Mouse (Mus musculus) neural tube, embryonic 12.5 days (tissue): ENCODE results near the gene Speg. TPM values are rescaled to one million over a fixed set of nuclear protein-coding genes. Genes with fewer than 3 reads are reported as not detected.
A peak's percentile ranks its signal among the peaks of the same experiment; 100 is the strongest.

ENCODE experiments used
- ATAC-seq: fragments of 200-750 bp; cut with Nextera tagmentation; 2 replicates; pipeline ENCODE4 v1.8.0; 2017; ENCODE audit warnings: low read depth, mild to moderate bottlenecking, moderate TSS enrichment, moderate library complexity; ENCODE audit not compliant: low FRiP score
- H3K27ac ChIP-seq: fragments of 300-500 bp; sonication (generic); 2 replicates; pipeline ENCODE4 v1.5.1; 2016
- H3K27me3 ChIP-seq: fragments of 300-500 bp; sonication (generic); replicated peaks from 2 replicates; pipeline ENCODE4 v1.6.1; 2016; ENCODE audit warnings: mild to moderate bottlenecking
- H3K36me3 ChIP-seq: fragments of 300-500 bp; sonication (generic); 2 replicates; pipeline ENCODE4 v1.6.1; 2016; ENCODE audit warnings: mild to moderate bottlenecking
- H3K4me1 ChIP-seq: fragments of 300-500 bp; sonication (generic); 2 replicates; pipeline ENCODE4 v1.6.1; 2016
- H3K4me2 ChIP-seq: fragments of 300-500 bp; sonication (generic); replicated peaks from 2 replicates; pipeline ENCODE4 v1.6.1; 2016; ENCODE audit warnings: mild to moderate bottlenecking
- H3K4me3 ChIP-seq: fragments of 300-500 bp; sonication (generic); 2 replicates; pipeline ENCODE4 v1.5.1; 2016
- H3K9ac ChIP-seq: fragments of 300-500 bp; sonication (generic); 2 replicates; pipeline ENCODE4 v1.6.1; 2016; ENCODE audit warnings: mild to moderate bottlenecking
- H3K9me3 ChIP-seq: fragments of 300-500 bp; sonication (generic); 2 replicates; pipeline ENCODE4 v1.6.1; 2016; ENCODE audit warnings: mild to moderate bottlenecking
- WGBS: fragments of 180-500 bp; shearing (Covaris S2); methylation state at CpG from one replicate; pipeline ENCODE4 v1.1.7; 2016; 5-methylcytosine and 5-hydroxymethylcytosine counted together
- polyA plus RNA-seq: library from polyadenylated mRNA; unstranded; fragments of >200 nt; fragmentation: Nextera tagmentation; extraction: Ambion mirVana; gene quantifications from 2 replicates; pipeline ENCODE4 v1.2.1, GENCODE M21; 2016

Speg gene
- polyA plus RNA-seq, 1 experiment from 2014 or later = 15.8 TPM

DNA sequence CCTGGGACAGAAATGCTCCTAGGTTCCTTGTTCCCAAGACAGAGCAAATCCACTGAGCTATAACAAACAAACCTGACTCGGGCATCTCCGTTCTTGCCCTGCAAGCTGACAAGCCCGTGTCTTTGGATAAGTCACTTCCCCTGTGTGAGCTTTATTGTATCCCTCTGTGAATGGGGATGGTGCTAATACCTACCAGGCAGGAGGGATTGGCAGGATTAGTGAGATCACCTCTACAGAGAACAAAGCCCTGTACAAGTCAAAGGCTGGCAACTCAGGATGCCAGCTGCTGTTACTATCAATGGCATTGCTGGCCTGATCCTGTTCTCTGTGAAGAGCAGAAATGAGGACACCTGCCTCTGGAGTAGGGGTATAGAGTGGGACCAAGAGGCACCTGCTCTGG, 30.4 kb downstream of the Speg start:
- Histone ChIP-seq H3K36me3 (peaks cover 46% of the 10 kb centered on the region), H3K4me2 (no peak overlapping the region), H3K9ac (no peak overlapping the region), H3K4me1 (peaks cover 6% of the 10 kb centered on the region), H3K4me3 (no peak overlapping the region), H3K27me3 (no peaks in the 10 kb centered on the region), H3K9me3 (no peaks in the 10 kb centered on the region), H3K27ac (no peak overlapping the region)
- no peak for ATAC-seq
- 92% methylated on average over 3 of the region's 3 CpGs for WGBS

GRCm38 (mm10) chr1:75406173-75406572, 31.1 kb downstream of the Speg start:
- Histone ChIP-seq H3K27ac (no peak overlapping the region), H3K4me2 (no peak overlapping the region), H3K4me1 (0 out of 2 replicates have a peak, but pooled peaks cover 7% of the 10 kb centered on the region), H3K9me3 (no peaks in the 10 kb centered on the region), H3K27me3 (no peaks in the 10 kb centered on the region), H3K9ac (no peak overlapping the region), H3K36me3 (peaks cover 45% of the 10 kb centered on the region), H3K4me3 (no peak overlapping the region)
- 93% methylated on average over 15 of the region's 15 CpGs for WGBS
- no peak for ATAC-seq

GRCm38 (mm10) chr1:75407056-75407455, 32.0 kb downstream of the Speg start:
- H3K4me2 ChIP-seq = no peak overlapping the region
- WGBS = 92% methylated on average over 9 of the region's 9 CpGs

DNA sequence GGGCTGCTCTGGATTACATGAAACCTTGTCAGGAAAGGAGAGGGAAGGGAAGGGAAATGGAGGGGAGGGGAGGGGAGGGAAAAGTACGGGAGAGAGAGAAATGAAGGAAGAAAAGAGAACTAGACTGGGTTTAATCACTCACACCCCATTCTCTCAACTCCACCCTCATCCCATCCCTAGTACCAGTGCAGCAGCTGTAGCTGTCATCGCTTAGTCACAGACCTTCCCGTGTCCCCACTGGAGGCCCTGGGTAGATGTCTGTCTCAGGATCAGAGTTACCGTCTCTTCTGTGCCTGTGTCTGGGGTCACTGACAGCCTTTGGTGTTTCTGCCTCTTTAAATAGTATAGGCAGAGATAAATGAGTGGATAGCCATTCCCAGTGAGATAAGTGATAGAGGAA, 33.1 kb downstream of the Speg start:
- Histone ChIP-seq H3K4me1 (0 out of 2 replicates have a peak, but pooled peaks cover 7% of the 10 kb centered on the region), H3K27me3 (no peaks in the 10 kb centered on the region), H3K4me3 (no peak overlapping the region), H3K9ac (no peak overlapping the region), H3K4me2 (no peak overlapping the region), H3K36me3 (peaks cover 24% of the 10 kb centered on the region; the same call in 1 of the 2 replicates), H3K27ac (no peak overlapping the region), H3K9me3 (no peaks in the 10 kb centered on the region)
- no peak for ATAC-seq
- 88% methylated on average over 4 of the region's 4 CpGs for WGBS

More at GRCm38 (mm10) chr1:75407056-75407455, 32.0 kb downstream of the Speg start:
- Histone ChIP-seq H3K9ac (no peak overlapping the region), H3K4me1 (0 out of 2 replicates have a peak, but pooled peaks cover 7% of the 10 kb centered on the region), H3K27me3 (no peaks in the 10 kb centered on the region), H3K27ac (no peak overlapping the region), H3K36me3 (peaks cover 36% of the 10 kb centered on the region), H3K4me3 (no peak overlapping the region), H3K9me3 (no peaks in the 10 kb centered on the region)
- no peak for ATAC-seq

- Histone ChIP-seq H3K4me1 (0 out of 2 replicates have a peak, but pooled peaks cover 7% of the 10 kb centered on the region), H3K4me2 (no peak overlapping the region), H3K36me3 (peaks cover 13% of the 10 kb centered on the region; the same call in 1 of the 2 replicates), H3K9me3 (no peaks in the 10 kb centered on the region), H3K27me3 (no peaks in the 10 kb centered on the region), H3K4me3 (no peak overlapping the region), H3K27ac (no peak overlapping the region), H3K9ac (no peak overlapping the region)
- ATAC-seq = no peak
- 95% methylated on average over 7 of the region's 7 CpGs for WGBS
Observed at GRCm38 (mm10) chr1:75409950-75410349, 34.9 kb downstream of the Speg start.

DNA sequence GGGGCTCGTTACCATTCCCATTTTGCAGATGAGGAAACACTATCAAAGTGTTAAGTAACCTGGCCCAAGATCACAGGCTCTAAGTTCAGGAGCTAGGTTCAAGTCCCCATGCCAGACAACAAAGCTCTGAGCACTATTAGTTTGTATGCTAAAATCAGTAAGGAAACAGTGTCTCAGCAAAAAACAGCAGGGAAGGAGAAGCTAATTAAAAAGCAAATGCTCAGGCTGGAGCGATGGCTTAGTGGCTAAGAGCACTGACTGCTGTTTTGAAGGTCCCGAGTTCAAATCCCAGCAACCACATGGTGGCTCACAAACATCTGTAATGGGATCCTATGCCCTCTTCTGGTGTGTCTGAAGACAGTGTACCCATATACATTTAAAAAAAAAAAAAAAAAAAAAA, 37.1 kb downstream of the Speg start:
- 89% methylated on average over 3 of the region's 3 CpGs for WGBS
- peaks cover 10% of the 10 kb centered on the region for H3K36me3 ChIP-seq
- H3K4me1 ChIP-seq = 0 out of 2 replicates have a peak, but pooled peaks cover 7% of the 10 kb centered on the region
- no peaks in the 10 kb centered on the region; the same call in 1 of the 2 replicates for H3K27me3 ChIP-seq
- H3K9ac ChIP-seq = no peak overlapping the region
- ATAC-seq = no peak
- no peak overlapping the region for H3K4me2 ChIP-seq
- no peak overlapping the region for H3K27ac ChIP-seq
- H3K9me3 ChIP-seq = no peaks in the 10 kb centered on the region
- H3K4me3 ChIP-seq = no peak overlapping the region

GRCm38 (mm10) chr1:75413749-75414148, 38.7 kb downstream of the Speg start:
- 0 out of 2 replicates have a peak, but pooled peaks cover 7% of the 10 kb centered on the region for H3K4me1 ChIP-seq
- 67% methylated on average over 3 of the region's 3 CpGs for WGBS
- no peak overlapping the region for H3K4me2 ChIP-seq
- H3K9me3 ChIP-seq = no peaks in the 10 kb centered on the region
- no peak for ATAC-seq
- no peak overlapping the region for H3K4me3 ChIP-seq
- H3K27me3 ChIP-seq = peaks cover 6% of the 10 kb centered on the region; the same call in 1 of the 2 replicates
- peaks cover 10% of the 10 kb centered on the region for H3K36me3 ChIP-seq
- no peak overlapping the region for H3K9ac ChIP-seq
- no peak overlapping the region for H3K27ac ChIP-seq

DNA sequence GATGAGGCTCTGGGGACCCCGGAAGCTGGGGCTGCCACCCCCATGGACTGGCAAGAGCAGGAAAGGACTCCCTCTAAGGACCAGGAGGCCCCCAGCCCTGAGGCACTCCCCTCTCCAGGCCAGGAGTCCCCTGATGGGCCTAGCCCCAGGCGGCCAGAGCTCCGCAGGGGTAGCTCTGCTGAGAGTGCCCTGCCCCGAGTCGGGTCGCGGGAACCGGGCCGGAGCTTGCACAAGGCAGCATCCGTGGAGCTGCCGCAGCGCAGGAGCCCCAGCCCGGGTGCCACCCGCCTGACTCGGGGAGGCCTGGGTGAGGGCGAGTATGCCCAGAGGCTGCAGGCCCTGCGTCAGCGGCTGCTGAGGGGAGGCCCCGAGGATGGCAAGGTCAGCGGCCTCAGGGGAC, 46.7 kb downstream of the Speg start:
- 2% methylated on average over 20 of the region's 20 CpGs for WGBS
- H3K4me2 ChIP-seq = peak overlapping the region; percentile 68
- no peaks in the 10 kb centered on the region for H3K9me3 ChIP-seq
- peak overlapping the region; percentile 31 for H3K4me3 ChIP-seq
- no peaks in the 10 kb centered on the region; the same call in 1 of the 2 replicates for H3K36me3 ChIP-seq
- ATAC-seq = no peak
- no peak overlapping the region for H3K27ac ChIP-seq
- H3K9ac ChIP-seq = peak overlapping the region; percentile 52
- peaks cover 26% of the 10 kb centered on the region for H3K4me1 ChIP-seq
- H3K27me3 ChIP-seq = peaks cover 61% of the 10 kb centered on the region

DNA sequence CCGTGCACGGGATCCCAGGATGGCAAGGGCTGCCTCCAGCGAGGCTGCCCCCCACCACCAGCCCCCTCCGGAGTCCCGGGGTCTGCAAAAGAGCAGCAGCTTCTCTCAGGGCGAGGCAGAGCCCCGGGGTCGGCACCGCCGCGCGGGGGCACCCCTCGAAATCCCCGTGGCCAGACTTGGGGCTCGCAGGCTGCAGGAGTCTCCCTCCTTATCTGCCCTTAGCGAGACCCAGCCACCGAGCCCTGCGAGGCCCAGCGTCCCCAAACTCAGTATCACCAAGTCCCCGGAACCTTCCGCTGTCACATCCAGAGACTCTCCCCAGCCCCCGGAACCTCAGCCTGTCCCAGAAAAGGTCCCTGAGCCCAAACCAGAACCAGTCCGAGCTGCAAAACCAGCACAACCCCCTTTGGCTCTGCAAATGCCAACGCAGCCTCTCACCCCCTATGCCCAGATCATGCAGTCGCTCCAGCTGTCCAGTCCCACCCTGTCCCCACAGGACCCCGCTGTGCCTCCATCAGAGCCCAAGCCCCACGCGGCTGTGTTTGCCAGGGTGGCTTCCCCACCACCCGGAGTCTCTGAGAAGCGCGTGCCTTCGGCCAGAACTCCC, 47.2 kb downstream of the Speg start:
- 3% methylated on average over 32 of the region's 32 CpGs for WGBS
- peak overlapping the region; percentile 52 for H3K9ac ChIP-seq
- peaks cover 26% of the 10 kb centered on the region for H3K4me1 ChIP-seq
- H3K27ac ChIP-seq = peak overlapping the region; percentile 1; the same call in 1 of the 2 replicates
- H3K36me3 ChIP-seq = no peaks in the 10 kb centered on the region; the same call in 1 of the 2 replicates
- H3K27me3 ChIP-seq = peaks cover 63% of the 10 kb centered on the region
- H3K9me3 ChIP-seq = no peaks in the 10 kb centered on the region
- H3K4me2 ChIP-seq = peak overlapping the region; percentile 68
- no peak for ATAC-seq
- H3K4me3 ChIP-seq = peak overlapping the region; percentile 31

- no peaks in the 10 kb centered on the region for H3K9me3 ChIP-seq
- peak overlapping the region; percentile 31 for H3K4me3 ChIP-seq
- ATAC-seq = peak; percentile 17; the same call in 1 of the 2 replicates
- peak overlapping the region; percentile 1; the same call in 1 of the 2 replicates for H3K27ac ChIP-seq
- H3K36me3 ChIP-seq = no peaks in the 10 kb centered on the region; the same call in 1 of the 2 replicates
- peak overlapping the region; percentile 52 for H3K9ac ChIP-seq
- peaks cover 26% of the 10 kb centered on the region for H3K4me1 ChIP-seq
- H3K4me2 ChIP-seq = peak overlapping the region; percentile 68
- peaks cover 63% of the 10 kb centered on the region for H3K27me3 ChIP-seq
- WGBS = under 1% methylated on average over 71 of the region's 71 CpGs
Observed at GRCm38 (mm10) chr1:75422823-75423471, 47.9 kb downstream of the Speg start.

DNA sequence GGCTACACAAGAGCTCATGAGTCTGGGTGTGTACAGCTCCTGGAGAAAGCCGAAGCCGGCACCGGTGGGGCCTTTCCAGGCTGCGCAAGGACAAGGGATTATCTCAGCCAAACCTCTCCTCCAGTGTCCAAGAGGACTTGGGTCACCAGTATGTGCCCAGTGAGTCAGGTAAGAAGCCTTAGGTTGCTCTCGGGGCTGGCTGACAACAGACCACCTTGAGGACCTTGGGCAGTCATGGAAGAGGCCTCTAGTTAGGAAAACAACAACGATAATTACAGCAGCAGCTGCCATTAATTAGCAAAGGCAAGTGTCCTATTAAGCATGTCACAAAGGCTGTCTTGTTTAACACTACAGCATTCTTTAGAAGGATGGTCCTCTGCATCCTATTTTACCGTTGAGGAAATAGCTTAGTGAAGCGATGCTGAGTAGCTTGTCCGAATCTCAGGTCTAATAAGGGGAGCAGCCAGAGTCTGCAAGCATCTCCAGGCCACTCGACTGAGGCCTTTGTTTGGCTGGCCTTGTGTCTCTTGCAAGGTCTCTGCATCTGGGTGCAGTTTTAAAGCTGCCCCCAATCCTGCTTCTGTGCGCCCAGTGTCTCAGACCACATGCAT, 48.8 kb downstream of the Speg start:
- no peak for ATAC-seq
- 57% methylated on average over 11 of the region's 11 CpGs for WGBS
- Histone ChIP-seq H3K27me3 (peaks cover 57% of the 10 kb centered on the region), H3K27ac (no peak overlapping the region), H3K36me3 (no peaks in the 10 kb centered on the region), H3K9me3 (no peaks in the 10 kb centered on the region), H3K4me3 (no peak overlapping the region), H3K4me2 (0 out of 2 replicates have a peak overlapping the region, but pooled peaks have one; percentile 68), H3K9ac (peak overlapping the region; percentile 52), H3K4me1 (peaks cover 26% of the 10 kb centered on the region)
